Mouse (Mus musculus): ENCODE data around the gene Fam69a.
A peak's percentile ranks its signal among the peaks of the same experiment; 100 is the strongest.
"Not testable (repeated sequence)": the region's sequence is repeated elsewhere in the genome, so short reads cannot be mapped to it uniquely, and the experiment has no call there.

Fam69a gene

GRCm38 (mm10) chr5:107947548-107947947, 39.3 kb downstream of the Fam69a start:
- no peak for DNase-seq (ENCODE audit: low spot score in 2 of 2)

- peak in 1 of 2 experiments; percentile 46 for DNase-seq (ENCODE audit: low spot score in 2 of 2)
These were observed 40.4 kb downstream of the Fam69a start for GRCm38 (mm10) chr5:107946475-107946874.

DNA sequence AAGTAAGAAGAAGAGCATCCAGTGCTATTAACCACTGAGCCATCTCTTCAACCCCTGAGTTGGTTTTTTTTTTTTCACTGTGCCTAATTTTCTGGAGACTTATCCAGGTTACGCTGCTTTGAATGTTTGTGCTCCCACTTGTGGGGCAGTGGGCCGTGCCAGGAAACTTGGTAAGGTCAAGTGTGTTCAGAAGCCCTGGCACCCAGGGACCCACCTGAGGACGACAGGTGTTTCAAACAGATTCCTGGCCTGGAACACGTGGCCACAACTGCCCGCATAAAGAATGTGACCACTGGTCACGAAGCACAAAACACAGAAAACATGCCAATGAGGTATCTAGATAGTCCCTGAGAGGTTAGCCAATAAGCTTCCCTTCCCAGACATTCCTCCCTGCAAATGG, 43.4 kb downstream of the Fam69a start:
- DNase-seq (ENCODE audit: low spot score in 2 of 2) = no peak

- DNase-seq (ENCODE audit: low spot score in 2 of 2) = peak; percentile 58 to 61
These were observed 43.9 kb downstream of the Fam69a start for GRCm38 (mm10) chr5:107942941-107943340.

GRCm38 (mm10) chr5:107941222-107941621, 45.7 kb downstream of the Fam69a start:
- DNase-seq (ENCODE audit: low spot score in 2 of 2) = peak; percentile 83 to 86

DNA sequence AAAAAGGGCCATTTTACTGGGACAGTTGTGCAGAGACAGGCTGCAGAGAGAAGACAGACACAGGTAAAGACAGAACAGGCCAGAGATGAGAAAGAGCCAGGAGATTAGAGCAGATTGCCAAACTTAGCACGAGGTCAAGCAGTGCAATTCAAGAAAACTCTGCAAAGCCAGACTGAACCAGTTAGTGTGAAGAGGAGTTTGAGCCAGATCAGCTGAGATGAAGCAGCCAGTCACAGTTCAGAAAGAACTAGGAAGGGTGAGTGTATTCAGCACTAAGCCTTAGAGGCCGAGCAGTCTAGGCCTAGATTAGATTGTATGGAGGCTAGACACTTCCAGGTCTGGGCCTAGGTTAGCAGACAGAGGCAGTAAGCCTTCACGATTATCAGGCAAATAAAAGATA, 47.2 kb downstream of the Fam69a start:
- no peak for DNase-seq (ENCODE audit: low spot score in 2 of 2)

GRCm38 (mm10) chr5:107938886-107939285, 48.0 kb downstream of the Fam69a start:
- DNase-seq (ENCODE audit: low spot score in 2 of 2) = no peak

GRCm38 (mm10) chr5:107938483-107938882, 48.4 kb downstream of the Fam69a start:
- not testable (repeated sequence) for DNase-seq (ENCODE audit: low spot score in 2 of 2)

DNA sequence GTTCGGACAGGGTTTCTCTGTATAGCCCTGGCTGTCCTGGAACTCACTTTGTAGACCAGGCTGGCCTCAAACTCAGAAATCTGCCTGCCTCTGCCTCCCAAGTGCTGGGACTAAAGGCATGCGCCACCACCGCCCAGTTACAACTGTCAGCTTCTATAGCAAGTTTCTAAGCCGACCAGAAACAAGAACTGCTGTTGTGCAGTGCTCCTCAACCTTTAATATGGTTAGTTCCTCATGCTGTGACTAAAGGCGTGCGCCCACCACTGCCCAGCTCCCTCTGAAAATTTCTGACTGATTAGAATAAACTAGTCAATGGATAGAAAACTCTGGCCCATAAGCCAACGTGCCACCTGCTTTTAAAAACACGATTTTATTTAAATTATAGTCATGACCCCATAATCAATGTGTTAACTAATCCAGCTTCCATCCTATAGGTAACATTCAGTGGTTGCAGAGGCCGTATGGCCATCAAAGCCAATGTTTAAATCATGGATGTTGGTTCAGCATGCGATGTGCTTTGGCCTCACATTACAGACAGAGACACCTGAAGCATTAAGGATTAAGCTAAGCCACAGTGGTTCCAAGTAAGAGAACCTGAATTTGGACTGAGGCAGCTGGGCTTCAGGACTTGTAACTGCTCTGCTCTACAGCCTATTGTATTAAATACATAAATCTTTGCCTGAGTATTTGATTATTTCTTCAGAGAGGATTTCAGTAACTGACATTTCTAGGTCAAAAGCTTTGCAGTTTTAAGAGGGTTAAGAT, 50.1 kb downstream of the Fam69a start:
- DNase-seq (ENCODE audit: low spot score in 2 of 2) = peak in 1 of 2 experiments; percentile 28

- no peak for DNase-seq (ENCODE audit: low spot score in 2 of 2)
These were observed 51.9 kb downstream of the Fam69a start for GRCm38 (mm10) chr5:107934770-107935543.

DNA sequence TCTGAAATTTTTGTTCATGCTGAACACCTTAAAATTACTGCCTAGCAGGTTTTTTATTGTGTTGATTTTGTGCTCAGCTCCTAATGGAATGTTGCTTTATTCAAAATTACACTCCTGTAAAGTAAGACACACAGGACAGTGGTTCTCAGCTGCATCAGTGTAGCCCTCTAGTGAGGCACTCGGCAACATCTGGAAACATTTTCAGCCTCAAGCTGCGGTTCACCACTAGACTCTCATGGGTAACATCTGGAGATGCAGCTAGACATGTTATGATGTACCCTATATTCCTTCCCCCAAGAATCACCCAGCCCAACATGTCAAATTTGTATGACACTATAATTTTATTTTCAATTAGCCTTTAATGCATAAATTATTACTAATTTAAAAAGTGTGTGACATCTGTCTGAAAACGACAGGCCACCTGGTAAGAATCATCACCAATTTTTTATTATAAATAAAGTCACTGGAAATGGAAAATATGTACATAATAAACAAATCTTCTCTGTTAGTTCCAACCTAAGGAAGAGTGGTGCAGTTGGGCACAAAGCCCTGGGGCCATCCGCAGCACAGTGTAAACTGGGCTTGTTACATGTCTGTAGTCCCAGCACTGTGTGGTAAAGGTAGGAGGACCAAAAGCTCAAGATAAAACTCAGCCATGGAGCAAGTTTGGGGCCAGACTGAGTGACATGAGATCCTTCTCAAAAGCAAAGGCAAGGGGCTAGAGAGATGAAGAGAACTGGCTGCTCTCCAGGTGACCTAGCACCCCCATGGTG, 53.5 kb downstream of the Fam69a start:
- no peak for DNase-seq (ENCODE audit: low spot score in 2 of 2)

- DNase-seq (ENCODE audit: low spot score in 2 of 2) = peak; percentile 81 to 83
These were observed 54.3 kb downstream of the Fam69a start for GRCm38 (mm10) chr5:107932556-107932955.

GRCm38 (mm10) chr5:107926550-107927249, 60.2 kb downstream of the Fam69a start:
- peak; percentile 70 to 73 for DNase-seq (ENCODE audit: low spot score in 2 of 2)

DNA sequence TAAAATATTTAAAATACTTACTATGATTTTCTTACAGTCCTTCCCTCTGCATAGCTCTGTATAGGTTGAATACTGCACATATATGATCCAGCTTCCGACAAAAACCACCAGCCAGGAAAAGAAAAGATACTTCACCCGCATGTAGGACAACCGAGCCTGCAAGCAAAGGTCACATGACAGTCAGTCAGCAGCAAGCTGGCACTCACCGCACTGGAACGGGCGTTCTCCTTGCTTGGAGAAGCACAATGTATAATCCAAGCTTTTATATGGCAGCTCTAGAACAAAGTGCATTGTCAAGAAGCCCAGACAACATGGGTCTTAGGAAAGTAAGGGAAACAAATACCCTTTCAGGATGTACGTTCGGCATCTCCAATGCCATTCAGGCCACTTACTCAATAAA, 62.3 kb downstream of the Fam69a start:
- no peak for DNase-seq (ENCODE audit: low spot score in 2 of 2)

DNA sequence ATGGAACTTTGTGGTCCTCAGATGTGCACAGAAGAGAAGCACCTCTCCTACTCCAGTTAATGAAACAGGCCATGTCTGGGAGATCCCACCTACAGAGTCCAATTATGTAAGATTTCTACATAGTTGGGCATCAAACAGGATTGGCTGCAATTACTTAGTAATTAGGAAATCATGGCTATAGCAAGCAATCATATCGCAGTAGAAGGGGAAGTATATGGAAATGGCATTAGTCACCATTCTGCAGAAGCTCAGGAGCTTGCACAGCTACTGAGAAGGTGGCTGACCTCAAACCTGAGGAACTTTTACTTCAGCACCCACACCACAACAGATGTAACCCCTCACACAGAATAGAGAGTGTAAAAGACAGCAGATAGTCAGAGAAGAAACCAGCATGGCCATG, 64.0 kb downstream of the Fam69a start:
- no peak for DNase-seq (ENCODE audit: low spot score in 2 of 2)

- DNase-seq (ENCODE audit: low spot score in 2 of 2) = peak; percentile 62 to 83
These were observed 65.3 kb downstream of the Fam69a start for GRCm38 (mm10) chr5:107921400-107922252.

DNA sequence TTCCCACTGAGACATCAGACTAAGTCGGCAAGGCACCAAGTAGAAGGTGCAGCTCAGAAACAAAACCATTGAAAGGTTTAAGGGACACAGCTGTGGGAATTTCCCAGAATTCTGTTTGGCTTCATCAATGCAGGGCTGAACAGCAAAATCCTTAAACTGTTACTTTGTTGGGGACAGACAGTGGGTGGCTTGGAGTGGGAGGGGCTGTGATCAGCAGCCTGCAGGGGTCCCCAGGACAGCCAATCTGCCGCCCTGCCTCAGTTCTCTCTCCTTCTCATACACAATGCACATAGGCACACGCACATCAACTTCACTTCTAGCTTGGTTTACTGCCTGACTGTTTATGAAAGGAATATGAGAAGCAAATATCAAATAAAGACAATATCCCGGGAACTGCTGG, 71.6 kb downstream of the Fam69a start:
- no peak for DNase-seq (ENCODE audit: low spot score in 2 of 2)

DNA sequence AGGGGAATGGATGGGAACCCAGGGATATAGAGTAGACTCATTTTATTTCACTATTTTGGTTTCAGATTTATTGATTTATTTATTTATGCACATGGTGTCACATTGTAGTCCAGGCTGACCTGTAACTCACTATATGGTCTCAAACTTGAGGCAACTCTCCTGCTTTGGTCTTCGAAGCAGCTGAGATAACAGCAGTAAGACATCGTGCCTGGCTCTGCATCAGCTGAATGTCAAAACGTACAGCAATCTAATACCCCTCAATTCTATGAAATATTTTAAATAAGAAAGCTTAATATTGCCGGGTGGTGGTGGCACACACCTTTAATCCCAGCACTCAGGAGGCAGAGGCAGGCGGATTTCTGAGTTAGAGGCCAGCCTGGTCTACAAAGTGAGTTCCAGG, 75.9 kb downstream of the Fam69a start:
- no peak for DNase-seq (ENCODE audit: low spot score in 2 of 2)

DNA sequence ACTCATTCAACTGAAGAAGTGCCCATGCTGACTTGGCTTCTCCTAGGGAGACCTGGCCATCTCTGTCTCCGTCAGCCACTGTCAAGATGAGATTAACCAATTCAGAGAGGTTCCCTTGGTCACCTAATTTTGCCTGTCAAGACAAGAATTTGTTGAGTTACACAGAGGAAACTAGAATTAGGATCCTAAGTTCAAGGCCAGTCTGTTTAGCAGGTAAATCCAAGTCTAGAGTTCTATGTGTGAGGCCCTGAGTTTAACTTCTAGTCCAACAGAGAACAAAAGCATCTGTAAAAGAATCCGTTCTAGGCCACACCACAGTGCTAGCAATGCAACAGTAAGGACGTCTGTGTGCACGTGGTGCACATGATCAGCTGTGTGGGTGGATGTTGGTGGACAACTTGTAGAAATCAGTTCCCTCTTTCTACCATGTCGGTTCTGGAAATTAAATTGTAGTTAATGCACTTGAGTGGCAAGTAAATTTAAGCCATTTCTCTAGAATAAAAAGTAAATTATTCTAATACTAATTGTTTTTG, 76.7 kb downstream of the Fam69a start:
- DNase-seq (ENCODE audit: low spot score in 2 of 2) = no peak

DNA sequence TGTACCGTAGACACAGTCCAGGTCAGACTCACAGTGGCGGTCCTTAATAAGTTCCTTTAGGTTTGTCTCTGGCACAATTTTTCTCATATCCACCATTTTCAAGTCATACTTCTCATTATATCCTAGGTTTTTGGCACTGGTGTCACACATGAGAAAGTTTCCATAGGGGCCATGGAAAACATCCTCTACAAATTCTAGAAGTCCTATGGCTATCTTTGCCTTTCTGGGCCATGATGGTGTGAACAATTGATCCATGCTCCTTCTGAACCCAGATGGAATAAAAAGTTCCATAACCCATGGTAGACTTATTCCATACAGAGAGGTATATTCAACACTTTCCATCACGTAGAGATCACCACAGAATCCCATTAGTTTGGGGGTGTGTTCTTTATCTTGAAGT, 77.2 kb downstream of the Fam69a start:
- DNase-seq (ENCODE audit: low spot score in 2 of 2) = no peak
